Comparison of ENCODE assay signal across 9 mouse cellular contexts in genomic region chr2:30636266-30636671, GRCm38 (mm10). TPM values are rescaled to one million over a fixed set of nuclear protein-coding genes. Genes with fewer than 3 reads are reported as not detected.
DNase-seq lines count a peak whose midpoint lies in the region; ATAC-seq lines count a peak whose summit lies in the region.
"Had no signal": no experiment of that assay in that cellular context is flagged by ENCODE, and none has a peak within 500 bp of the region (broad histone marks: within the 10 kb centered on the region; RNA-seq: fewer than 3 reads in every experiment).

No protein-coding gene starts in this region.

- H3K9me3 ChIP-seq in liver, embryonic 13.5 days (replicated peaks), result no peaks in the 10 kb centered on the region
- H3K9me3 ChIP-seq in liver, embryonic 11.5 days (ENCODE audit: control insufficient read depth, low read length), result no peaks in the 10 kb centered on the region
- no peaks in the 10 kb centered on the region for H3K9me3 ChIP-seq in embryonic facial prominence, embryonic 13.5 days
- H3K9me3 ChIP-seq in kidney, embryonic 14.5 days (ENCODE audit: control insufficient read depth, low read length), result no peaks in the 10 kb centered on the region
- H3K9me3 ChIP-seq in stomach, embryonic 15.5 days, result no peaks in the 10 kb centered on the region

- H3K36me3 ChIP-seq in liver, embryonic 13.5 days, result no peaks in the 10 kb centered on the region
- no peaks in the 10 kb centered on the region for H3K36me3 ChIP-seq in liver, embryonic 11.5 days (ENCODE audit: control insufficient read depth, insufficient read depth, low read length)
- no peaks in the 10 kb centered on the region for H3K36me3 ChIP-seq in embryonic facial prominence, embryonic 13.5 days
- no peaks in the 10 kb centered on the region for H3K36me3 ChIP-seq in kidney, embryonic 14.5 days (ENCODE audit: control insufficient read depth, insufficient read depth, low read length)
- H3K36me3 ChIP-seq in stomach, embryonic 15.5 days, result no peaks in the 10 kb centered on the region

- no peak overlapping the region for H3K4me3 ChIP-seq in liver, embryonic 13.5 days (replicated peaks)
- H3K4me3 ChIP-seq in liver, embryonic 11.5 days (ENCODE audit: low read depth, low read length), result no peak overlapping the region
- no peak overlapping the region for H3K4me3 ChIP-seq in embryonic facial prominence, embryonic 13.5 days
- no peak overlapping the region for H3K4me3 ChIP-seq in kidney, embryonic 14.5 days (ENCODE audit: low read length)
- no peak overlapping the region for H3K4me3 ChIP-seq in stomach, embryonic 15.5 days (replicated peaks)

- 36% methylated on average over 5 of the region's 5 CpGs for WGBS in liver, embryonic 13.5 days (ENCODE audit: insufficient replicate concordance)
- WGBS in liver, embryonic 11.5 days, result 58% methylated on average over 5 of the region's 5 CpGs
- 55% methylated on average over 5 of the region's 5 CpGs for WGBS in embryonic facial prominence, embryonic 13.5 days
- 58% methylated on average over 5 of the region's 5 CpGs for WGBS in kidney, embryonic 14.5 days
- 63% methylated on average over 5 of the region's 5 CpGs for WGBS in stomach, embryonic 15.5 days

- ATAC-seq in liver, embryonic 13.5 days (ENCODE audit: low read depth), result 0 out of 2 replicates have a peak, but pooled peaks have one; percentile 39
- ATAC-seq in liver, embryonic 11.5 days (replicated peaks; ENCODE audit: low FRiP score), result no peak
- no peak for ATAC-seq in embryonic facial prominence, embryonic 13.5 days (ENCODE audit: insufficient number of reproducible peaks, insufficient read depth, low FRiP score, low TSS enrichment, low read depth)
- no peak for ATAC-seq in kidney, embryonic 14.5 days (ENCODE audit: low FRiP score, low TSS enrichment)
- ATAC-seq in stomach, embryonic 15.5 days (ENCODE audit: insufficient read depth, low FRiP score, low read depth), result no peak
- ATAC-seq: Patski had no signal

- no peaks in the 10 kb centered on the region; the same call in 1 of the 2 replicates for H3K27me3 ChIP-seq in liver, embryonic 13.5 days
- H3K27me3 ChIP-seq in liver, embryonic 11.5 days (replicated peaks; ENCODE audit: control insufficient read depth, insufficient read depth, low read length), result no peaks in the 10 kb centered on the region
- H3K27me3 ChIP-seq in embryonic facial prominence, embryonic 13.5 days, result no peaks in the 10 kb centered on the region
- H3K27me3 ChIP-seq in kidney, embryonic 14.5 days (ENCODE audit: control insufficient read depth, insufficient read depth, low read length), result no peaks in the 10 kb centered on the region
- H3K27me3 ChIP-seq in stomach, embryonic 15.5 days (replicated peaks), result no peaks in the 10 kb centered on the region
- H3K27me3 ChIP-seq: Patski had no signal

- H3K9ac ChIP-seq in liver, embryonic 13.5 days, result no peak overlapping the region
- no peak overlapping the region for H3K9ac ChIP-seq in liver, embryonic 11.5 days (ENCODE audit: low read depth, low read length)
- no peak overlapping the region for H3K9ac ChIP-seq in embryonic facial prominence, embryonic 13.5 days
- H3K9ac ChIP-seq in kidney, embryonic 14.5 days (ENCODE audit: low read depth, low read length), result no peak overlapping the region
- H3K9ac ChIP-seq in stomach, embryonic 15.5 days, result no peak overlapping the region

- H3K4me1 ChIP-seq in liver, embryonic 13.5 days (replicated peaks), result peaks cover 19% of the 10 kb centered on the region
- peaks cover 12% of the 10 kb centered on the region for H3K4me1 ChIP-seq in liver, embryonic 11.5 days (replicated peaks; ENCODE audit: control insufficient read depth, insufficient read depth, low read length)
- peaks cover 31% of the 10 kb centered on the region for H3K4me1 ChIP-seq in embryonic facial prominence, embryonic 13.5 days
- H3K4me1 ChIP-seq in kidney, embryonic 14.5 days (ENCODE audit: control insufficient read depth, insufficient read depth, low read length), result peaks cover 21% of the 10 kb centered on the region
- peaks cover 21% of the 10 kb centered on the region for H3K4me1 ChIP-seq in stomach, embryonic 15.5 days

- H3K4me2 ChIP-seq in liver, embryonic 13.5 days, result no peak overlapping the region
- no peak overlapping the region for H3K4me2 ChIP-seq in liver, embryonic 11.5 days
- H3K4me2 ChIP-seq in embryonic facial prominence, embryonic 13.5 days, result no peak overlapping the region
- no peak overlapping the region for H3K4me2 ChIP-seq in kidney, embryonic 14.5 days (replicated peaks; ENCODE audit: low read depth, low read length)
- no peak overlapping the region for H3K4me2 ChIP-seq in stomach, embryonic 15.5 days

- no peak for DNase-seq in liver, embryonic 13.5 days
- no peak for DNase-seq in liver, embryonic 11.5 days (ENCODE audit: low spot score)
- no peak for DNase-seq in cerebellum, postnatal 25 days
- no peak for DNase-seq in layer of hippocampus, adult 11-12 months (ENCODE audit: low spot score)
- DNase-seq in embryo, embryonic 10 days (ENCODE audit: low spot score), result no peak

- H3K27ac ChIP-seq in liver, embryonic 13.5 days, result 0 out of 2 replicates have a peak overlapping the region, but pooled peaks have one; percentile 16
- no peak overlapping the region for H3K27ac ChIP-seq in liver, embryonic 11.5 days (ENCODE audit: low read depth, low read length)
- H3K27ac ChIP-seq in embryonic facial prominence, embryonic 13.5 days, result peak overlapping the region; percentile 24
- peak overlapping the region; percentile 56 for H3K27ac ChIP-seq in kidney, embryonic 14.5 days (ENCODE audit: low read depth, low read length)
- peak overlapping the region; percentile 65 for H3K27ac ChIP-seq in stomach, embryonic 15.5 days

RNA-seq across cellular contexts. Expression of gene Cstad, which starts 41.4 kb away (rescaled TPM):
- polyA plus RNA-seq in liver, embryonic 13.5 days (2015; fragmentation: Nextera tagmentation; extraction: Ambion mirVana), result 0.13 and 0.14 TPM in 2 replicates
- polyA plus RNA-seq in liver, embryonic 11.5 days (2014; fragmentation: Nextera tagmentation; extraction: Ambion mirVana), result 0.38 TPM in 1 of 2 replicates, not detected in the other
- polyA plus RNA-seq in embryonic facial prominence, embryonic 13.5 days (2015; fragmentation: Nextera tagmentation; extraction: Ambion mirVana), result 1.9 and 2.0 TPM in 2 replicates
- polyA plus RNA-seq in kidney, embryonic 14.5 days (2014; fragmentation: Nextera tagmentation; extraction: Ambion mirVana), result 0.91 and 1.7 TPM in 2 replicates
- polyA plus RNA-seq in stomach, embryonic 15.5 days (2015; fragmentation: Nextera tagmentation; extraction: Ambion mirVana), result 0.71 and 0.72 TPM in 2 replicates
